Mouse (Mus musculus) brain, adult 2 months (tissue): ENCODE measurements around the gene Hadhb.
"Not testable (repeated sequence)": the region's sequence is repeated elsewhere in the genome, so short reads cannot be mapped to it uniquely, and the experiment has no call there.

Source experiments
- DNase-seq: peaks from one replicate; pipeline ENCODE4 v3.0.0; 2011; ENCODE audit warnings: low read depth, low spot score

Gene Hadhb

DNA sequence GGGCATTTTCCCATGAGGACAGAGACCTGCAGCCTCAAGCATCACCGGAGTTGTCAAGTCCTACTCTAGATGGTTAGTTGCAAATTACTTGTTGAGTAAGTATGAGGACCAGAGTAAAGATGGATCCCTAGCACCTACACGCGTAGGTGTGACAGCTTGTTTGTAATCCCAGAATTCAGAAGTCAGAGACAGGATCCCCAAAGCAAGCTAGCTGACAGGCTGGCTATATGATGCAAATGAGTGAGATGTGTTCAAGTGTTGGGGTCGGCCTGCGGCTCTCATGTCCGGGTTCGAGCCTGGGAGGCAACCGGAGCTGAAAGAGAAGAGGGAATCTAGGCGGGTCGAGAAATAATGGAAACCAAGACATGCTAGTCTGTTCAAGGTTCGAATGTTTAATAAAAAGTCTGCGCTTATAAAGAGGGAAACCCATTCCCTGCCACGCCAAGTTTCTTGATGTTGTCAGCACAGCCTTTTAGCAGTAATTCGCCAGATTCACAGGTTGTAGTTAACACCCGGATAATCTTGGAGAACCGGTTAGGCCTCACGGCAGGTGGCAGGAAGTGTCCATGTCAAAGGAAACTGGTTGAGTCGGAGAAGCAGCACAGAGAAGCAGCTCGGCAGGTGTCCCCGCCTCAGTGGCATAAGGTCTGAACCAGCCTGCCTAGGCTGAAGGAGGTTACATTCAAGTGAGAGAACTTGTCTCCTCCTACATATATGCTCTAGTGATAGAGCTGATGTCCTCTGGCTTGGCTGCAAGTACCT lies 18.1 kb downstream of the Hadhb start:
- DNase-seq = no peak

DNA sequence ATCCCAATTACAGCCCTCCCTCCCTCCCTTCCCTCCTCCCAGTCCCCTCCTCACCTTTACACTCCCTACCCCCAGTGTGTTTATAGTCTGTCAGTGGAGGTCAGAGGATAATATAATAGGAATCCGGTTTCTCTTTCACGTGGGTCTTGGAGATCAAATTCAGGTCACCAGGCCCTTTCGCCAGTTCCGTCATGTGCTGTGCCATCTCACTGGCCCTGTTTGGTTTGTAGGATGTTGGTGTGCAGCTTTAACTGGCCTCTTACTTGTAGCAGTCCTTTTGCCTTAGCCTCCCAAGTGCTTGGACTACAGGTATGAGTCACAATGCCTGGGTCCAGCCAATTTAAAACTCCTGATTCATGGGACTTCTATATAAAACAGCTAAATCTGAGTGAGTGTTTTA lies 20.8 kb downstream of the Hadhb start:
- DNase-seq = peak; percentile 13

- no peak for DNase-seq
These were observed 32.8 kb downstream of the Hadhb start for GRCm38 (mm10) chr5:30187687-30188485.

DNA sequence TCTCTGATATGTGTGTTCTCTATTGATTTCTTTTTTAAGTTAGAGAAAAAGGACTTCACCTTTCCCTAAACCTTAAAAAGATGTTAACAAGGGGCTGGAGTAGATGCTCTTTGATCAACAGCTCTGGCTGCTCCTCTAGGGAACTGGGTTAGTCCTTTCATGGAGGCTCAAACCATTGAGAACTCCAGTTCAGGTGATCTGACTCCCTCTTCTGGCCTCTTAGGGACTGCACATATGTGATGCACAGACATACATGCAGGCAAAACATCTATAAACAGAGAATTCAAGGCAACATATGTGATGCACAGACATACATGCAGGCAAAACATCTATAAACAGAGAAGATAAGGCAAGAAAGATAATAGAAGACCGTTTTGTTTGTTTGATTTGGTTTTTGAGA lies 37.4 kb downstream of the Hadhb start:
- no peak for DNase-seq

- no peak for DNase-seq
These were observed 40.3 kb downstream of the Hadhb start for GRCm38 (mm10) chr5:30195340-30195739.

DNA sequence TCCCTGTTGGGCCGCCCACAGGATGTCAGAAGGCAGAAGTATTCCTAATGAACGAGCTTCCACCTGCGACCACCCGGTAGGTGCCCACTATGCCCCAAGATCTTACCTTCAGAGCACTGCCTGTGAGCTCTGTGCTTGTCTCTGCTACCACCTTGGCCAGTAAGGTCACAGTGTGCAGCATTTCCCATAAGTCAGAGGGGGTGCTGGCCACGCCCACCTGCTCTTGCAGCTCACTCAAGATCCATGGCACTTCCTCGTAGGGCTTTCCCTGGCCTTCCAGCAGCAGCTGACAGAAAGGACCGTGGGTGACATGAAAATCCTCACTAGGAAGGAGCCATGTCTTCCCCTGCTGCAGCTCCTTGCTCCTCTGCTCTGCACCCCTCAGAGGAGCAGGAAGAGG lies 43.2 kb downstream of the Hadhb start:
- DNase-seq = no peak

DNA sequence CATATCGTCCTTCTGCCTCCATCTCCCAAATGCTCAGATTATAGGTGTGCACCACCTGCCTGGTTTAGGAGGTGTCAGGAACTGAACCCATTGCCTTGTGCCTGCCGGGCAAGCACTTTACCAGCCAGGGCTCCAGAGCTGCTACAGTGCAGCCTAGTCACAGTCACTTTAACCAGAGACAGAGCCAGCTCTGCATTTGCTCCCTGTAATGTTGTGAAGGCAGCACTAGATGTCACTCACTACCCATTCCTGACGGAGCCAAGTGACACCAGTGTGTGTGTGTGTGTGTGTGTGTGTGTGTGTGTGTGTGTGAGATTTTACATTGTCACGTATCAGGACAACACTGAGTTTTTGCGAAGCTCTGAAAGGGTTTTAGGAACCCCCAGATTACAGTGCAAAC lies 46.5 kb downstream of the Hadhb start:
- peak; percentile 86 for DNase-seq

DNA sequence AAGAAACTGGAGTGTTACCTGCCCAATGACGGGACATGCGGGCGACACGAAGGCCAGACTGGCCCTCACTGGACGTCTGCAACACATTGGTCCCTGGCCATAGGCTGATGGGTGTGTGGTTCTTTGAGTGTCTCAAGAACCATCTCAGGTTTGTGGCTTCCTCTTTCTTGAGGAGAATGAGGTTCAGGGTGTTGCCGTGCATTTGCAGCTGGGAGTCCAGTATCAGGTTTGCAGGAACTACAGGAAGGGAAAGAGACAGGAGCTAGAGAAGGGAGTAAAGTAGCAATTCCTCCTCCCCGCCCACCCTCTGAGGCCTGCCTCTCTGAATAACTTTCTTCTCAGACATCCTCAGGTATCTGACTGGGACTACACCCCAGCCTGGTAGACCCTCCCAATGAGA lies 47.2 kb downstream of the Hadhb start:
- DNase-seq = no peak

- no peak for DNase-seq
These were observed 48.3 kb downstream of the Hadhb start for GRCm38 (mm10) chr5:30203216-30203885.

- DNase-seq = no peak
These were observed 49.4 kb downstream of the Hadhb start for GRCm38 (mm10) chr5:30204441-30204840.

GRCm38 (mm10) chr5:30205034-30205433 lies 50.0 kb downstream of the Hadhb start:
- DNase-seq = no peak

DNA sequence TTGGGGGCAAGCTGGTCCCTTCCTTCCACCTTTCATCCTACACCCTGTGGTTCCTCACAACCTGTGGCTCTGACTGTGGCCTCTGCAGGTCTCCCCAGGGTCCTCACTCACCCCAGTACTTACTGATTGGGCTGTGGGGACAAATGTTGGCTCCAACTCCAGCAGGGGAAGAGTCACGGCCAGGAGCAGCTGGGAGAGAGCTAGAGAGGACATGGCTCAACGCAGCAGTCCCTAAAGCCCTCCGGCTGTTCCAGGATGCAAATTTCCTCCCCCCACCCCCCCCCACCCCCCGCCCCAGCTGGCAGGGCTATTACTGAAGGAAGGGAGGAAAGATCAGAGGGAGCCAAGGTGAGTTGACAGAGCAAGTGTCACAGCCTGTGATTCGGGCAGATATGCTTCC lies 50.4 kb downstream of the Hadhb start, which contains the start of gene Adgrf3:
Gene Adgrf3, minus strand, starts transcription at position 230 of the 400 bp plus-strand sequence.
- DNase-seq = no peak

- no peak for DNase-seq
These were observed 52.2 kb downstream of the Hadhb start for GRCm38 (mm10) chr5:30207276-30207675.

GRCm38 (mm10) chr5:30210758-30211157 lies 55.7 kb downstream of the Hadhb start:
- DNase-seq = not testable (repeated sequence)

DNA sequence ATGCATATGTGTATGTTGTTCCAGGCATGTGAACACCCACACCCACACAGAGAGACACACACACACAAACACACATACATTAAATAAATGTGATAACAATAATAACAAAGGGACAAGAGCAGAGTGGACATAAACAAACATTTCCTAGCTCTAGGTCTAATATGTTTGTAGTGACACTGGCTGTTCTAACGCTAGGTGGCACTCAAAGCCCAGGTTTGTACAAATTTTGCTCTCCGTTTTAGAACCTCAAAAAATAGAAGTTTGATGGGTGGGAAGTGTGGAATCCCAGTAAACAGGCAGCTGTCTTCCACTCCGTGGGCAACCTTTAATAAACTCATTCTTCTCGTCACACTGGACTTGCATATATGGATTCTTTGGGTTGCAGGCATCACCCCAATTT lies 59.8 kb downstream of the Hadhb start:
- DNase-seq = peak; percentile 74

- DNase-seq = no peak
These were observed 60.9 kb downstream of the Hadhb start for GRCm38 (mm10) chr5:30215970-30216369.

GRCm38 (mm10) chr5:30219715-30220114 lies 64.7 kb downstream of the Hadhb start:
- no peak for DNase-seq

- no peak for DNase-seq
These were observed 65.6 kb downstream of the Hadhb start for GRCm38 (mm10) chr5:30220666-30221065.

GRCm38 (mm10) chr5:30222681-30223080 lies 67.6 kb downstream of the Hadhb start:
- no peak for DNase-seq

DNA sequence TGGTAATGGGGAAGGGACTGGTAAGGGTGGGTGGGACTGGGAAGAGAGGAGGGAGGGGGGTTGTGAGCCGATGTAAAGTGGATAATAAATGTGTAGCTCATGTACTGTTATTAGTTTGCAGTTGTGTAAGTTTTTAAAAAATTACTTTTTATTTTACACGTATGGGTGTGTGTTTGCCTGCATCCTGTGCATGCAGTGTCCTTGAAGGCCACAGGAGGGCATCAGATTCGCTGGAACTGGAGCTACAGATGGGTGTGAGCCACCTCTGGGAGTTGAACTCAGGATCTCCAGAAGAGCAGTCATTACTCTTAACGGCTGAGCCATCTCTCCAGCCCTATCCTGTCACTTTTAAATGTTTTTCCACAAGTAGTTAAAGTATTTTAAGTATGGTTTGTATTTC lies 75.9 kb downstream of the Hadhb start:
- DNase-seq = peak; percentile 58

DNA sequence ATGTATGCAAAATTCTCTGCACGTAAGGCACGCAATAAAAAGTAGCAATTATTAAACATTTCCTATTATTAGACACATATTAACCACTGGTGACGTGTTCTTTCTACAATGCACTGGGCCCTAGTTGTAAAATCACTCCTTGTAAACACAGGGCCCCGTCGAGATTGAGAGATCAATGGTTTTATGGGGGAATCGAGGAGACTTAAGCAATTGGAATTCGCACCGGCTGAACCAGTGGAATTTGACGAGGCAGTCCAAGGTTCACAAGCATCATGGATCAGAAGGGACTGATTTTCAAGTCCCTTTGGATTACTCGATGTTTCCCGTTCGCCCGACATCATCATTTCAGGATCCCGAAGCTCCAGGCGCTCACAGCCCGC lies 76.8 kb downstream of the Hadhb start:
- DNase-seq = no peak

DNA sequence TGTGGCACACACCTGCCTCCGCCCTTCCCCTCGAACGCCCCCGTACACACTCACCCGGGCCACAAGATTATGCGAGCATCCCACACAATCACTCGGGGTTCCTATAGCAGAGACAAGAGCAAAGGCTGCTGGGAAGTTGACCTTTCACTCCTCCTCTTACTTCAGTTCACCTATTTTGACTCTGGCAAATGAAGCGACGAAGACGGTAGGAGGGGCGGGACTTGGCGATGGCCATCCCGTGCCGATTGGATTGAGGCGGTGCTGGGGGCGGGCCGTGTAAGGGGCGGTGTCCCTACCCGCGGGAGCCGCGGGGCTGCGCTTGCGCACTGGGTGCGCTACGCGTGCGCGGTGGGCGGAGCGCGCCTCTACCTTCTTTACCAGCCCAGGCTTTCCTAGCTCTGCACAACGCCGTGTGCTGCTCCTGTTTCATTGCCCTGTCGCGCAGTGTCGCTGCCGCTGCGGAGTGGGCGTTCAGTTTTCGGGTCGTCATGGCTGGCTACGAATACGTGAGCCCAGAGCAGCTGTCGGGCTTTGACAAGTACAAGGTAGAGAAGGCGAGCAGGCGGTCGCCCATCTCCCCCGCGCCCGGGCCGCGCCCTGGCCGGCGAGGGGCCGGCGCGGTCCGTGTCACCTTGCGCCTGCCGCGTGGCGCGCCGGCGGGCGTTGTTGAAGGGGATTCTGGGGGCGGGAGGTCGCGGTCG lies 77.4 kb downstream of the Hadhb start, which contains the start of gene Selenoi:
Gene Selenoi, plus strand, starts transcription at position 311 of the 701 bp plus-strand sequence.
- peak; percentile 100 for DNase-seq
